Mouse (Mus musculus) urinary bladder, postnatal 4 days (tissue): ENCODE results near the gene Gprc5b.

Source experiments
- DNase-seq, 2 experiments: peaks; one replicate each; pipeline ENCODE4 v3.0.0; 2021 to 2022; ENCODE audit warnings: low spot score in 2 of 2

Gprc5b gene

DNA sequence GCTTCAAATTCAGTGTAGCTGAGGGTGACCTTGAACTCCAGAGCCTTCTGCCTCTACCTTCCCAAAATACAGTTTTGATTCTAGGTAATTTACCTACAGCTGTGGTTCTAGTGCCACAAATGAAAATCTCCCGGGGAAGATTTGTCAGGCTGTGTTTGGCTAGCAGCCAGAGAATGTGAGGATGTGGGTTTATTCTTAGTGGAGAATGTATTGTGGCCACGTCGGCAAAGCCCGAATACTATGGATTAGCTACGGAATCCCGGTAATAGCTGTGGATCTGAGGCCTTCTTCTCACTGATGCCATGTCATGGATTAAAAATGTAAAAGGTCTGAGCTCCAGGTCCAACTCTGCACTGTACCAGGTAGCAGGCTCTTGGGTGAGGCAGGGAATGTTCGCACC, 45.3 kb downstream of the Gprc5b start:
- DNase-seq, result no peak

GRCm38 (mm10) chr7:118948677-118949282, 46.2 kb downstream of the Gprc5b start:
- DNase-seq, result no peak

GRCm38 (mm10) chr7:118947241-118947640, 47.8 kb downstream of the Gprc5b start:
- no peak for DNase-seq

- DNase-seq, result no peak
Measured at GRCm38 (mm10) chr7:118944884-118945283, 50.1 kb downstream of the Gprc5b start.

DNA sequence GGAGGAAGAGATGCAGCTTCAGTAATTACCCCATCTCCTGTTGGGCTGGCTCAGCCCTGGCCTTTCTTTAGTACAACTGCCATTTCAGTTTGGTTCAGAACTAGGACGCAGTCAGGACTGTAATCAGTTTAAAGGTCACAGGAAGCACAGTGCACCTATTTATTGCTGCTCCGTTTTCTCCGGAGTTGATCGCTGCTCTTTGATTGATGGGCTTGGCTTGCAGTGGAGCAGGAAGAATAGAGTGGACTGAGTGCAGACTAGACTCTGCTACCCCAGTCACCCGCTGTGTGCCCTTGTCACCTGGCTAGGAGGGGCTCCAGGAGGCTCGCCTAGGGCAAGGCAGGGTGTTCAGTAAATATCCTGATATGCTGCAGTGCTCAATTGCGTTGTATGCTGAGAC, 51.8 kb downstream of the Gprc5b start:
- no peak for DNase-seq

GRCm38 (mm10) chr7:118942297-118942696, 52.7 kb downstream of the Gprc5b start:
- DNase-seq, result no peak

DNA sequence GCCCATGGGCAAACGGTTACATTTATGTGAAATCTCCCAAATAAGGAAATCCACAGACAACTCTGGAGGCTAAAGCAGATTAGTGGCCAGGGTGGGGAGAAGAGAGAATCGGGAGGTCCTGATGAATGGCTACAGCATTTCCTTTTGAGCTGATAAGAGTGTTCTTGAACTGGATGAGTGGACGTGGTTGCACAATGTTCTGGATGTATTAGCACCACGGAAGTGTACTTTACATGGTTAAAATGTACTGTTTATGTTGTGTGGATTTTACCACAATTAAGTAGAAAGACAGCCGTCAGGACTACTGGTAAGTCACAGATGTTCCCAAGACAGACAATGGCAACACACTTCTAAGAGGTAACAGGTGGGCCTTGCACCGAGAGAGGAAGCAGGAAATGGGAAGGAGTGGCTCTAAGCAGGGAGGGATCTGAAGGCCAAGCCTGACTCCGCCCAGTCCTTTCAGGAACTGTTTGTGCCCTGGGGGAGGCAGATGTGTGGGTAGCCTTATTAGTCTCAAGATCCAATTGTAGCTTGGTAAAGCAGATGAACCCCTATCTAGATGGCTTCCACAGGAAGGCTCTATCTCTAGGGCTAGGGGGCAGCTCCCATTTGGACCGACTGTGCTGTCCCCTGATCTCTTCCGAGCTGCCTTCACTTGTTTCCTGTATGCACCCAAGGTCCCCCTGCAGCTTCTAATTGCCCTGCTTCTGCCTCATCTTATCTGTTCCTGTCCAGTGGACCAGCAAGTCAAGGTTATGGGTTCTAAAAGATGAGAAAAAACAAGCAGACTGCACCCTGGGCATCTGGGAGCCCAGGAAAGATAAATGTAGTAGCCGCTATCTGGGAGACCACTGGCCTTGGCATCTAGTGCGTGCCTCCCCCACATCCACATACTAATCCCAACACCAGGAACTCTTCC, 57.3 kb downstream of the Gprc5b start:
- no peak for DNase-seq

DNA sequence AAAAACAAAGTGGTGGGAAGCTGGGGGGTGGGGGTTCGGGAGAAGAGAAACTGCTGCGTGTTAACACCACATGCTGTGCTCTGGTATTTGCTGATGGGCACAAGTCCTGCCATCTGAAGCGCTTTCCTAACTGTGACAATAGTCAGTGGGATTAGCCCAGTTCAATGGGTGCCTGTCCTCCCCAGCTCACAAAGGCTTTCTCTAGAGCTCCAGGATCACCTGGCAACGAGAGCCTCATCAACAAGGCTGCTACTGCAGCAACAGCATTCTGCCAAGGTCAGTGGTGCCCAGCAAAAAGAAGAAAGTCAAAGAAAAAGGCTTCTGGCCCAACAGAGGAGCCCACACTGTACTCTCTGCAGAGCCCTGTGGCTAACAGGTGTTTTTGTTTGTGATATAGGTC, 58.2 kb downstream of the Gprc5b start:
- no peak for DNase-seq

DNA sequence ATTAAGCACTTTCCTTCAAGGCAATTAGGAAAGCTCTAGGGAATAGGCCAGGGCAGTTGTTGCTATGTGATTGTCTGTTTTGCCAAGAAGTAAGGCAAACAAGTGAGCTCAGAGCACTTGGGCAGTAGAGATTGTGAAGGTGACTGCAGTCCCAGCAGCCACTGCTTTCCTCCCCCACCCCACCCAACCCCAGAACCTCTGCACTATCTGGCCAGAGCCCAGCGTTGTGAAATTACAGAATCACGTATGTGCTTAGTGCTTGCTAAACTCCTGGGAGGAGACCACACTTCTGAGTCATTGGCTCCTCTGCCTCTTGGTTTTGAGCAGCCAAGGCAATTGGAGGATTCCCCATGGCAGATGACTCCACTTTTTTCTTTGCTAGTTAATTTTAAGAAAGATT, 59.7 kb downstream of the Gprc5b start:
- peak; percentile 47 to 65 for DNase-seq

- DNase-seq, result no peak
Measured at GRCm38 (mm10) chr7:118931502-118932395, 63.3 kb downstream of the Gprc5b start.

- peak in 1 of 2 experiments; percentile 56 for DNase-seq
Measured at GRCm38 (mm10) chr7:118929601-118930311, 65.3 kb downstream of the Gprc5b start.

- DNase-seq, result no peak
Measured at GRCm38 (mm10) chr7:118928916-118929315, 66.1 kb downstream of the Gprc5b start.

GRCm38 (mm10) chr7:118928316-118928715, 66.7 kb downstream of the Gprc5b start:
- DNase-seq, result no peak

GRCm38 (mm10) chr7:118927279-118927678, 67.7 kb downstream of the Gprc5b start:
- DNase-seq, result no peak

- no peak for DNase-seq
Measured at GRCm38 (mm10) chr7:118926516-118927260, 68.3 kb downstream of the Gprc5b start.

- no peak for DNase-seq
Measured at GRCm38 (mm10) chr7:118925547-118925946, 69.5 kb downstream of the Gprc5b start.

DNA sequence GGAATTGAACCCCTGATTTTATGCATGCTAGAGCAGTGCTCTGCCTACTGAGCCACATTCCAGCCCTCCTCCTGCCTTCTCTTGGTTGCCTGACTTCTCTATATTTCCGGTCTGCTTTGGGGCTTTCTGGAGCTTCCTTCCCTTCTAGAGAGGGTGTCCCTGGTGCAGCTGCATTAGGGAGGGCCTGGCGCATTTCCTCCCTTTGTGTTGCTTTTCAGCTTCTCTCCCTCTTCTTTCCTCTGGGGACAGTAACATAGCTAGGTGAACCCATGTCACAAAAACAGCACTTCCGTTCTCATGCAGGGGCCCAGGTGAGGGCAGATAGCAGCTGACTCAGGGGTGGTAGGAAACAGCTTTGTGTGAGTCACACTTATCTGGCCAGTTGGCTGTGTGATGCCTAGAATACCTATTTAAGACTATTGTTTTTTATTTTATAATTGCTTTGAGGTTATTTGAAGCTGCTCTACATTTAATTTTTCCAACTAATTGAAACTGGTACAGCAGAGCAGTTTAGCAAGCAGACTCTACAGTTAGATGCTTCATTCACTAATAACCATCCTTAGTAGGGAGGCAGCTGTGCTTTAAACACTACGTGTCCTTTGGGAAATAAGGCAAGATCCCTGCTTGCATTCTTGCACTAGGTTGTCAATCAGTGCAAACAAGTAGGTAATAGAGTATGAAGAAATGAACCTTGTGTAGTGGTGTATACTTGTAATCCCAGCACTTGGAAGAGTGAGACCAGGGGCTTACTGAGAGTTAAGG, 72.4 kb downstream of the Gprc5b start:
- no peak for DNase-seq
